Mouse (Mus musculus): ENCODE results near the gene Slc10a1. TPM values are rescaled to one million over a fixed set of nuclear protein-coding genes. Genes with fewer than 3 reads are reported as not detected.

Gene Slc10a1
- total and polyA plus RNA-seq, 2 experiments from 2014 or later: not detected

DNA sequence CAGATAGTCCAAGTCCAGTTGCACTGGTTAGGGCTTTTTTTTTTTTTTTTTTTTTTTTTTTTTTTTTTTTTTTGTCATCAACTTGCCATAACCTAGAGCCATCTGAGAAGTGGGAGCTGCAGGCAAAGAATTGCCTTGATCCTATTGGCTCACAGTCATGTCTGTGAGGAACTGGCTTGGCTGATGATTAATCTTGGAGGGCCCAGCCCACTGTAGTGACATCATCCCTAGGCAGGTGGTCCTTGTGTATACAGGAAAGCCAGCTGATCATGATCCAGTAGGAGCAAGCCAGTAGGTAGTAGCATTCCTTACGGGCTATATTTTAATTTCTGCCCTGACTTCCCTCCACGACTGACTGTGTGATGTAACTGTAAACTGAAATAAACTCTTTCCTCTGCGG is 19.8 kb upstream of the Slc10a1 start:
- H3K9me3 ChIP-seq (ENCODE audit: low read length): no peaks in the 10 kb centered on the region
- H3K27me3 ChIP-seq (ENCODE audit: insufficient read depth, low read length): no peaks in the 10 kb centered on the region
- no peaks in the 10 kb centered on the region for H3K4me1 ChIP-seq (ENCODE audit: insufficient read depth)
- DNase-seq (no peak), ATAC-seq (no peak)
- H3K9ac ChIP-seq: no peak overlapping the region
- no peaks in the 10 kb centered on the region for H3K36me3 ChIP-seq (ENCODE audit: insufficient read depth)
- no peak overlapping the region for H3K27ac ChIP-seq (ENCODE audit: low read depth, low read length)
- H3K4me2 ChIP-seq (ENCODE audit: low read depth): no peak overlapping the region
- H3K4me3 ChIP-seq (ENCODE audit: low read depth, low read length): no peak overlapping the region
- TF ChIP-seq CTCF (IDR thresholded peaks at IDR 0.05; ENCODE audit: low read depth): no peak
- WGBS: 89% methylated on average over 3 of the region's 3 CpGs

- no peak overlapping the region for H3K4me2 ChIP-seq (ENCODE audit: low read depth)
- no peak for ATAC-seq
- no peak overlapping the region for H3K9ac ChIP-seq
- 84% methylated on average over 4 of the region's 4 CpGs for WGBS
- no peak for DNase-seq
- no peaks in the 10 kb centered on the region for H3K27me3 ChIP-seq (ENCODE audit: insufficient read depth, low read length)
- H3K27ac ChIP-seq (ENCODE audit: low read depth, low read length): no peak overlapping the region
- no peaks in the 10 kb centered on the region for H3K4me1 ChIP-seq (ENCODE audit: insufficient read depth)
- no peak overlapping the region for H3K4me3 ChIP-seq (ENCODE audit: low read depth, low read length)
- TF ChIP-seq CTCF (IDR thresholded peaks at IDR 0.05; ENCODE audit: low read depth): peak; percentile 37; the same call in 1 of the 2 replicates
- H3K36me3 ChIP-seq (ENCODE audit: insufficient read depth): no peaks in the 10 kb centered on the region
- no peaks in the 10 kb centered on the region for H3K9me3 ChIP-seq (ENCODE audit: low read length)
These were observed 18.1 kb upstream of the Slc10a1 start for GRCm38 (mm10) chr12:80986628-80987027.

- DNase-seq (no peak), ATAC-seq (no peak)
- H3K27me3 ChIP-seq (ENCODE audit: insufficient read depth, low read length): no peaks in the 10 kb centered on the region
- no peaks in the 10 kb centered on the region for H3K4me1 ChIP-seq (ENCODE audit: insufficient read depth)
- no peak overlapping the region for H3K9ac ChIP-seq
- no peak for TF ChIP-seq CTCF (IDR thresholded peaks at IDR 0.05; ENCODE audit: low read depth)
- no peaks in the 10 kb centered on the region for H3K36me3 ChIP-seq (ENCODE audit: insufficient read depth)
- no peak overlapping the region for H3K4me2 ChIP-seq (ENCODE audit: low read depth)
- no peak overlapping the region for H3K27ac ChIP-seq (ENCODE audit: low read depth, low read length)
- 58% methylated on average over 9 of the region's 9 CpGs for WGBS
- H3K9me3 ChIP-seq (ENCODE audit: low read length): no peaks in the 10 kb centered on the region
- no peak overlapping the region for H3K4me3 ChIP-seq (ENCODE audit: low read depth, low read length)
These were observed 15.2 kb upstream of the Slc10a1 start for GRCm38 (mm10) chr12:80983695-80984094.

GRCm38 (mm10) chr12:80982326-80982725 is 13.8 kb upstream of the Slc10a1 start:
- no peak overlapping the region for H3K4me2 ChIP-seq (ENCODE audit: low read depth)
- H3K27ac ChIP-seq (ENCODE audit: low read depth, low read length): no peak overlapping the region
- no peak overlapping the region for H3K4me3 ChIP-seq (ENCODE audit: low read depth, low read length)
- no peaks in the 10 kb centered on the region for H3K9me3 ChIP-seq (ENCODE audit: low read length)
- H3K4me1 ChIP-seq (ENCODE audit: insufficient read depth): no peaks in the 10 kb centered on the region
- ATAC-seq: 0 out of 2 replicates have a peak, but pooled peaks have one; percentile 51
- H3K27me3 ChIP-seq (ENCODE audit: insufficient read depth, low read length): no peaks in the 10 kb centered on the region
- peak; percentile 90 for DNase-seq
- peak; percentile 99 for TF ChIP-seq CTCF (IDR thresholded peaks at IDR 0.05; ENCODE audit: low read depth)
- no peaks in the 10 kb centered on the region for H3K36me3 ChIP-seq (ENCODE audit: insufficient read depth)
- WGBS: under 1% methylated on average over 7 of the region's 7 CpGs
- H3K9ac ChIP-seq: no peak overlapping the region

GRCm38 (mm10) chr12:80975939-80976671 is 7.6 kb upstream of the Slc10a1 start:
- H3K9ac ChIP-seq: no peak overlapping the region
- no peaks in the 10 kb centered on the region for H3K4me1 ChIP-seq (ENCODE audit: insufficient read depth)
- H3K27ac ChIP-seq (ENCODE audit: low read depth, low read length): no peak overlapping the region
- no peak for DNase-seq
- H3K4me2 ChIP-seq (ENCODE audit: low read depth): no peak overlapping the region
- no peaks in the 10 kb centered on the region for H3K27me3 ChIP-seq (ENCODE audit: insufficient read depth, low read length)
- no peaks in the 10 kb centered on the region for H3K9me3 ChIP-seq (ENCODE audit: low read length)
- H3K36me3 ChIP-seq (ENCODE audit: insufficient read depth): no peaks in the 10 kb centered on the region
- ATAC-seq: no peak
- 89% methylated on average over 11 of the region's 11 CpGs for WGBS
- TF ChIP-seq CTCF (IDR thresholded peaks at IDR 0.05; ENCODE audit: low read depth): no peak
- H3K4me3 ChIP-seq (ENCODE audit: low read depth, low read length): no peak overlapping the region

GRCm38 (mm10) chr12:80971756-80972155 is 3.3 kb upstream of the Slc10a1 start:
- H3K4me3 ChIP-seq (ENCODE audit: low read depth, low read length): no peak overlapping the region
- DNase-seq: no peak
- H3K9me3 ChIP-seq (ENCODE audit: low read length): no peaks in the 10 kb centered on the region
- no peak for TF ChIP-seq CTCF (IDR thresholded peaks at IDR 0.05; ENCODE audit: low read depth)
- ATAC-seq: no peak
- no peaks in the 10 kb centered on the region for H3K27me3 ChIP-seq (ENCODE audit: insufficient read depth, low read length)
- H3K36me3 ChIP-seq (ENCODE audit: insufficient read depth): no peaks in the 10 kb centered on the region
- 18% methylated on average over 3 of the region's 3 CpGs for WGBS
- H3K4me2 ChIP-seq (ENCODE audit: low read depth): no peak overlapping the region
- H3K27ac ChIP-seq (ENCODE audit: low read depth, low read length): no peak overlapping the region
- H3K4me1 ChIP-seq (ENCODE audit: insufficient read depth): no peaks in the 10 kb centered on the region
- H3K9ac ChIP-seq: no peak overlapping the region

DNA sequence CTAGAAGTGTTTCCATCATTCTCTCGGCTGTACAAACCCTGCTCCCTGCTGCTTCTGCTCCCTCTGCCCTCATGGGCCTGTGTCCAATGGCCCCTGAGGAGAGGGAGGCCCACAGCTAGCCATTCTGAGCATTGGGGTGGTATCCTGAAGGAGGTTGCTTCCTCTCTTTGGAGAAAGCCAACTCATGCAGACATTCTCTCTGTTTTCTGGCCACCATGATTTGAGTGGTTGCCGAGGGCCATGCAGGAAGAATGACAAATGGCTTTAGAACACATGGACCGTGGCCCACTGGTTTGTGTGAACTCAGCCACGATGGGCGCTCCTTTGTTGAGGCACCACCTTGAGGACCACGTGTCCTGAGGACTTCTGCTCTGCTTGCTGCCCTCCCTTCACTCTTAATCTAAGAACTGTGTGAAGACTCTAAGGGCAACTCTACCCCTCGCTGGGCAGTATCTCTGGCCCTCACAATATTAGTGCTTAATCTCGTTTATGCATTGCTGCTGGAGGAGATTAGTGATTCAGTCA is 1.7 kb upstream of the Slc10a1 start:
- Histone ChIP-seq H3K9me3 (ENCODE audit: low read length) (no peaks in the 10 kb centered on the region), H3K27me3 (ENCODE audit: insufficient read depth, low read length) (no peaks in the 10 kb centered on the region), H3K36me3 (ENCODE audit: insufficient read depth) (no peaks in the 10 kb centered on the region), H3K4me1 (ENCODE audit: insufficient read depth) (no peaks in the 10 kb centered on the region), H3K4me2 (ENCODE audit: low read depth) (no peak overlapping the region), H3K27ac (ENCODE audit: low read depth, low read length) (no peak overlapping the region), H3K9ac (no peak overlapping the region), H3K4me3 (ENCODE audit: low read depth, low read length) (no peak overlapping the region)
- DNase-seq: no peak
- WGBS: 67% methylated on average over 8 of the region's 8 CpGs
- TF ChIP-seq CTCF (IDR thresholded peaks at IDR 0.05; ENCODE audit: low read depth): no peak
- no peak for ATAC-seq

Measured in forebrain, postnatal 0 days (tissue).